Mouse (Mus musculus): ENCODE results near the gene Kalrn. TPM values are rescaled to one million over a fixed set of nuclear protein-coding genes. Genes with fewer than 3 reads are reported as not detected.

Kalrn gene
- total RNA-seq, 2 experiments from 2014 or later = 419 to 451 TPM

GRCm38 (mm10) chr16:34506048-34506447 lies 67.3 kb downstream of the Kalrn start:
- no peak for DNase-seq (ENCODE audit: low spot score in 2 of 2)

- DNase-seq (ENCODE audit: low spot score in 2 of 2) = peak in 1 of 2 experiments; percentile 56
Observed at GRCm38 (mm10) chr16:34504250-34504649, 69.1 kb downstream of the Kalrn start.

GRCm38 (mm10) chr16:34502110-34502509 lies 71.2 kb downstream of the Kalrn start:
- no peak for DNase-seq (ENCODE audit: low spot score in 2 of 2)

GRCm38 (mm10) chr16:34494741-34495140 lies 78.6 kb downstream of the Kalrn start:
- DNase-seq (ENCODE audit: low spot score in 2 of 2) = no peak

GRCm38 (mm10) chr16:34493914-34494313 lies 79.4 kb downstream of the Kalrn start:
- no peak for DNase-seq (ENCODE audit: low spot score in 2 of 2)

- no peak for DNase-seq (ENCODE audit: low spot score in 2 of 2)
Observed at GRCm38 (mm10) chr16:34491225-34491624, 82.1 kb downstream of the Kalrn start.

GRCm38 (mm10) chr16:34490506-34490905 lies 82.8 kb downstream of the Kalrn start:
- no peak for DNase-seq (ENCODE audit: low spot score in 2 of 2)

- no peak for DNase-seq (ENCODE audit: low spot score in 2 of 2)
Observed at GRCm38 (mm10) chr16:34489805-34490325, 83.5 kb downstream of the Kalrn start.

- DNase-seq (ENCODE audit: low spot score in 2 of 2) = no peak
Observed at GRCm38 (mm10) chr16:34487823-34488222, 85.5 kb downstream of the Kalrn start.

- no peak for DNase-seq (ENCODE audit: low spot score in 2 of 2)
Observed at GRCm38 (mm10) chr16:34487268-34487667, 86.1 kb downstream of the Kalrn start.

- DNase-seq (ENCODE audit: low spot score in 2 of 2) = peak in 1 of 2 experiments; percentile 56
Observed at GRCm38 (mm10) chr16:34485483-34485882, 87.8 kb downstream of the Kalrn start.

GRCm38 (mm10) chr16:34484921-34485320 lies 88.4 kb downstream of the Kalrn start:
- DNase-seq (ENCODE audit: low spot score in 2 of 2) = no peak

GRCm38 (mm10) chr16:34484213-34484612 lies 89.1 kb downstream of the Kalrn start:
- DNase-seq (ENCODE audit: low spot score in 2 of 2) = no peak

GRCm38 (mm10) chr16:34483716-34484115 lies 89.6 kb downstream of the Kalrn start:
- DNase-seq (ENCODE audit: low spot score in 2 of 2) = no peak

- DNase-seq (ENCODE audit: low spot score in 2 of 2) = no peak
Observed at GRCm38 (mm10) chr16:34474741-34475140, 98.6 kb downstream of the Kalrn start.

- no peak for DNase-seq (ENCODE audit: low spot score in 2 of 2)
Observed at GRCm38 (mm10) chr16:34473891-34474290, 99.4 kb downstream of the Kalrn start.

GRCm38 (mm10) chr16:34471441-34471840 lies 101.9 kb downstream of the Kalrn start:
- no peak for DNase-seq (ENCODE audit: low spot score in 2 of 2)

GRCm38 (mm10) chr16:34470343-34470742 lies 103.0 kb downstream of the Kalrn start:
- no peak for DNase-seq (ENCODE audit: low spot score in 2 of 2)

GRCm38 (mm10) chr16:34469277-34469868 lies 104.0 kb downstream of the Kalrn start:
- peak; percentile 45 to 78 for DNase-seq (ENCODE audit: low spot score in 2 of 2)

GRCm38 (mm10) chr16:34466649-34467048 lies 106.7 kb downstream of the Kalrn start:
- no peak for DNase-seq (ENCODE audit: low spot score in 2 of 2)

- DNase-seq (ENCODE audit: low spot score in 2 of 2) = no peak
Observed at GRCm38 (mm10) chr16:34456314-34456713, 117.0 kb downstream of the Kalrn start.

- DNase-seq (ENCODE audit: low spot score in 2 of 2) = no peak
Observed at GRCm38 (mm10) chr16:34445666-34446065, 127.7 kb downstream of the Kalrn start.

GRCm38 (mm10) chr16:34441704-34442103 lies 131.6 kb downstream of the Kalrn start:
- no peak for DNase-seq (ENCODE audit: low spot score in 2 of 2)
